Mouse (Mus musculus): ENCODE measurements at regions not wholly inside any gene's neighbourhood (a gene's known extent, or its start where the extent isn't known, plus 50 kb on each side); places are given as distances from the start of the nearest gene placed in this dataset.
"Not testable (repeated sequence)": the region's sequence is repeated elsewhere in the genome, so short reads cannot be mapped to it uniquely, and the experiment has no call there.

- 85% methylated on average over 2 of the region's 2 CpGs for WGBS
- no peak overlapping the region for H3K9ac ChIP-seq (replicated peaks)
- no peaks in the 10 kb centered on the region for H3K4me1 ChIP-seq (replicated peaks)
- H3K36me3 ChIP-seq = no peaks in the 10 kb centered on the region
- peaks cover 79% of the 10 kb centered on the region for H3K9me3 ChIP-seq
- no peaks in the 10 kb centered on the region for H3K27me3 ChIP-seq
- no peak overlapping the region for H3K27ac ChIP-seq
- no peak overlapping the region for H3K4me2 ChIP-seq (replicated peaks)
- ATAC-seq = no peak
- H3K4me3 ChIP-seq (replicated peaks) = no peak overlapping the region
Observed at GRCm38 (mm10) chr17:3006662-3007061, 108.1 kb upstream of the Scaf8 start.

- 0 out of 2 replicates have a peak, but pooled peaks have one; percentile 28 for ATAC-seq
- Histone ChIP-seq H3K27me3 (no peaks in the 10 kb centered on the region), H3K9ac (replicated peaks) (no peak overlapping the region), H3K4me3 (replicated peaks) (no peak overlapping the region), H3K36me3 (no peaks in the 10 kb centered on the region), H3K4me2 (replicated peaks) (no peak overlapping the region), H3K27ac (no peak overlapping the region), H3K4me1 (replicated peaks) (no peaks in the 10 kb centered on the region), H3K9me3 (peaks cover 78% of the 10 kb centered on the region)
- WGBS = 57% methylated on average over 2 of the region's 2 CpGs
Observed at GRCm38 (mm10) chr17:3007234-3007633, 107.5 kb upstream of the Scaf8 start.

- Histone ChIP-seq H3K27me3 (no peaks in the 10 kb centered on the region), H3K9me3 (peaks cover 91% of the 10 kb centered on the region), H3K9ac (replicated peaks) (no peak overlapping the region), H3K36me3 (no peaks in the 10 kb centered on the region), H3K4me1 (replicated peaks) (no peaks in the 10 kb centered on the region), H3K27ac (no peak overlapping the region), H3K4me3 (replicated peaks) (no peak overlapping the region), H3K4me2 (replicated peaks) (no peak overlapping the region)
- no peak for ATAC-seq
- 63% methylated on average over 2 of the region's 2 CpGs for WGBS
Observed at GRCm38 (mm10) chr17:3009939-3010338, 104.8 kb upstream of the Scaf8 start.

GRCm38 (mm10) chr17:3012045-3012444 is 102.7 kb upstream of the Scaf8 start:
- 41% methylated on average over 1 of the region's 1 CpGs for WGBS
- H3K9me3 ChIP-seq = peaks cover 93% of the 10 kb centered on the region

GRCm38 (mm10) chr17:3019631-3020391 is 95.0 kb upstream of the Scaf8 start:
- ATAC-seq = peak; percentile 66
- no peak overlapping the region for H3K27ac ChIP-seq
- no peak overlapping the region for H3K4me3 ChIP-seq (replicated peaks)
- H3K9ac ChIP-seq (replicated peaks) = no peak overlapping the region
- H3K36me3 ChIP-seq = no peaks in the 10 kb centered on the region
- no peaks in the 10 kb centered on the region for H3K4me1 ChIP-seq (replicated peaks)
- no peak overlapping the region for H3K4me2 ChIP-seq (replicated peaks)
- WGBS = 90% methylated on average over 2 of the region's 2 CpGs
- peaks cover 68% of the 10 kb centered on the region for H3K9me3 ChIP-seq
- no peaks in the 10 kb centered on the region for H3K27me3 ChIP-seq

More at GRCm38 (mm10) chr17:3012045-3012444, 102.7 kb upstream of the Scaf8 start:
- Histone ChIP-seq H3K4me3 (replicated peaks) (no peak overlapping the region), H3K27me3 (no peaks in the 10 kb centered on the region), H3K9ac (replicated peaks) (no peak overlapping the region), H3K4me2 (replicated peaks) (no peak overlapping the region), H3K27ac (no peak overlapping the region), H3K36me3 (no peaks in the 10 kb centered on the region), H3K4me1 (replicated peaks) (no peaks in the 10 kb centered on the region)
- ATAC-seq = no peak

- no peak overlapping the region for H3K4me2 ChIP-seq (replicated peaks)
- H3K9me3 ChIP-seq = peaks cover 65% of the 10 kb centered on the region
- no peak overlapping the region for H3K9ac ChIP-seq (replicated peaks)
- ATAC-seq = peak; percentile 73
- 93% methylated on average over 1 of the region's 1 CpGs for WGBS
- no peaks in the 10 kb centered on the region for H3K4me1 ChIP-seq (replicated peaks)
- H3K36me3 ChIP-seq = no peaks in the 10 kb centered on the region
- H3K4me3 ChIP-seq (replicated peaks) = no peak overlapping the region
- no peak overlapping the region for H3K27ac ChIP-seq
- no peaks in the 10 kb centered on the region for H3K27me3 ChIP-seq
Observed at GRCm38 (mm10) chr17:3020406-3020805, 94.4 kb upstream of the Scaf8 start.

- peak; percentile 49; the same call in 1 of the 2 replicates for ATAC-seq
- H3K27ac ChIP-seq = no peak overlapping the region
- H3K27me3 ChIP-seq = no peaks in the 10 kb centered on the region
- H3K36me3 ChIP-seq = no peaks in the 10 kb centered on the region
- no peak overlapping the region for H3K9ac ChIP-seq (replicated peaks)
- H3K4me1 ChIP-seq (replicated peaks) = no peaks in the 10 kb centered on the region
- 82% methylated on average over 5 of the region's 5 CpGs for WGBS
- H3K4me3 ChIP-seq (replicated peaks) = no peak overlapping the region
- peaks cover 56% of the 10 kb centered on the region for H3K9me3 ChIP-seq
- no peak overlapping the region for H3K4me2 ChIP-seq (replicated peaks)
Observed at GRCm38 (mm10) chr17:3022245-3022935, 92.4 kb upstream of the Scaf8 start.

- not testable (repeated sequence) for H3K4me1 ChIP-seq (replicated peaks); H3K27me3 ChIP-seq; H3K27ac ChIP-seq; H3K4me3 ChIP-seq (replicated peaks); H3K9ac ChIP-seq (replicated peaks); H3K4me2 ChIP-seq (replicated peaks); H3K36me3 ChIP-seq
- peaks cover 56% of the 10 kb centered on the region for H3K9me3 ChIP-seq
- ATAC-seq = peak; percentile 65; the same call in 1 of the 2 replicates
- 52% methylated on average over 3 of the region's 3 CpGs for WGBS
Observed at GRCm38 (mm10) chr17:3022936-3023247, 91.9 kb upstream of the Scaf8 start.

- H3K9me3 ChIP-seq = peaks cover 52% of the 10 kb centered on the region
- WGBS = 91% methylated on average over 1 of the region's 1 CpGs
- H3K9ac ChIP-seq (replicated peaks) = no peak overlapping the region
- no peak overlapping the region for H3K4me2 ChIP-seq (replicated peaks)
- no peak overlapping the region for H3K4me3 ChIP-seq (replicated peaks)
- no peaks in the 10 kb centered on the region for H3K36me3 ChIP-seq
- ATAC-seq = no peak
- no peak overlapping the region for H3K27ac ChIP-seq
- H3K4me1 ChIP-seq (replicated peaks) = no peaks in the 10 kb centered on the region
- no peaks in the 10 kb centered on the region for H3K27me3 ChIP-seq
Observed at GRCm38 (mm10) chr17:3023426-3023825, 91.3 kb upstream of the Scaf8 start.

GRCm38 (mm10) chr17:3026859-3027258 is 87.9 kb upstream of the Scaf8 start:
- ATAC-seq = 0 out of 2 replicates have a peak, but pooled peaks have one; percentile 32
- peaks cover 59% of the 10 kb centered on the region for H3K9me3 ChIP-seq
- H3K4me2 ChIP-seq (replicated peaks); H3K27ac ChIP-seq; H3K36me3 ChIP-seq; H3K4me1 ChIP-seq (replicated peaks); H3K4me3 ChIP-seq (replicated peaks); H3K9ac ChIP-seq (replicated peaks); H3K27me3 ChIP-seq: not testable (repeated sequence)
- 59% methylated on average over 1 of the region's 1 CpGs for WGBS

GRCm38 (mm10) chr17:3027376-3027775 is 87.4 kb upstream of the Scaf8 start:
- Histone ChIP-seq H3K36me3 (no peaks in the 10 kb centered on the region), H3K4me1 (replicated peaks) (no peaks in the 10 kb centered on the region), H3K4me3 (replicated peaks) (no peak overlapping the region), H3K4me2 (replicated peaks) (no peak overlapping the region), H3K9me3 (peaks cover 58% of the 10 kb centered on the region), H3K27me3 (no peaks in the 10 kb centered on the region), H3K9ac (replicated peaks) (no peak overlapping the region), H3K27ac (no peak overlapping the region)
- 76% methylated on average over 4 of the region's 4 CpGs for whole genome bisulfite sequencing
- ATAC-seq = no peak

GRCm38 (mm10) chr17:3029750-3030149 is 85.0 kb upstream of the Scaf8 start:
- H3K36me3 ChIP-seq; H3K27me3 ChIP-seq; H3K4me3 ChIP-seq (replicated peaks); H3K9ac ChIP-seq (replicated peaks); H3K4me1 ChIP-seq (replicated peaks); H3K4me2 ChIP-seq (replicated peaks); H3K27ac ChIP-seq: not testable (repeated sequence)
- 63% methylated on average over 2 of the region's 2 CpGs for WGBS
- ATAC-seq = peak; percentile 85
- H3K9me3 ChIP-seq = peaks cover 59% of the 10 kb centered on the region

Data from midbrain, embryonic 13.5 days (tissue).